Mouse (Mus musculus): ENCODE measurements around the gene Speer4f2. TPM values are rescaled to one million over a fixed set of nuclear protein-coding genes. Genes with fewer than 3 reads are reported as not detected.
"Not testable (repeated sequence)": the region's sequence is repeated elsewhere in the genome, so short reads cannot be mapped to it uniquely, and the experiment has no call there.

Speer4f2 gene
- not detected in 2 replicates for polyA plus RNA-seq (2014; fragmentation: Nextera tagmentation; extraction: Ambion mirVana)

DNA sequence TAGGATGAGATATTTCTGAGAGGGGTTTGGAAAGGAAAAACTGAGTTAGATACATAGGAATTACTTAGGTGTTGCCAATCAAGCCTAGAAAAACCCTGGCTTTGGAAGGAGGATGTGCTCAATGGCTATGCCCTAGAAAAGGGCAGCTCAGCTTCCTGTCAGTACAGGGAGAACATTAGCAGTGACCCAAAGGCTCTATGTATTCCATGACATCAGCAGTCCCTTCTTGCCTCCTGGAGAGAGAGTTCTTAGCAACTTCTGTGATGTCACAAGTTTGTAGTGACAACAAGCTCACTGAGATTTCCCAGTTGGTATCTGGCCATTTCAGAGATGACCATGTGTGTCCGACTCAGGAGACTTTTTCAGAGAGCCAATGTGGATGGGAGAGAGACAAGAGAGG is at the start of gene Speer4f2:
TSS of gene Speer4f2 (plus strand) at position 301 of the 400 bp plus-strand sequence.
- not testable (repeated sequence) for H3K36me3 ChIP-seq (ENCODE audit: control insufficient read depth, insufficient read depth, low read length); H3K4me3 ChIP-seq (ENCODE audit: low read depth, low read length); H3K9ac ChIP-seq (ENCODE audit: low read length); DNase-seq (ENCODE audit: low spot score); ATAC-seq; H3K27ac ChIP-seq (ENCODE audit: low read depth, low read length); H3K4me2 ChIP-seq (ENCODE audit: low read length); H3K4me1 ChIP-seq (ENCODE audit: control insufficient read depth, insufficient read depth, low read length); H3K9me3 ChIP-seq (replicated peaks; ENCODE audit: control insufficient read depth, low read length); H3K27me3 ChIP-seq (replicated peaks; ENCODE audit: control insufficient read depth, insufficient read depth, low read length)
- 90% methylated on average over 1 of the region's 1 CpGs for WGBS

DNA sequence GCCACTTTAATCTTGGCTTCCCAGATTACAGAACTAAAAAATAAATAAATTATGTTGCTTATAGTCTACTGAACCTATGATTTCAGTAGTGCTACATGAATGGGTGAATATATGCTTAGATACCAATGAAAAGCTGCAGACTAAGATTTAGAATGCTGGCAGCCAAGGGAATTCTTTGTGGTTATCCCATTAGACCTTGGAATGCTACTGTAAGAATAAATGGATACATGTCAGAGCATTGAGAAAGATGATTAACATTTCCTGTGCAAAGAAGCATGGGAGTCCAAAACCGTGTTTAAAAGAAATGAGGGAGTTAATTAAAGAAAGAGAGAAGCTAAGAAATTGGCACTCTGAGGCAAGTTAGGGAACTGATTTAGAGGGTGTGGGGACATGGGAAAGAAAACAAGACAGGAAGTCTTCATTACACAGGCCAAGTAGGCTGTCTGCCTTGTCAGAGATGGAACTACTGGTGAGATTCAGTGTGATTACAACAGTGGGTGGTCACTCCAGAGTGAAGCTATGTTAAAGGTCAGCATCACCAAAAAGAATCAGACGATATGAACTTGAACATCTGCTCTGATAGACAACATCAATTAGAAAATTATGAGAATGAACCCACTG is 43.9 kb upstream of the Speer4f2 start:
- Histone ChIP-seq H3K4me2 (ENCODE audit: low read length) (no peak overlapping the region), H3K27ac (ENCODE audit: low read depth, low read length) (no peak overlapping the region), H3K27me3 (replicated peaks; ENCODE audit: control insufficient read depth, insufficient read depth, low read length) (no peaks in the 10 kb centered on the region), H3K4me3 (ENCODE audit: low read depth, low read length) (no peak overlapping the region), H3K9me3 (replicated peaks; ENCODE audit: control insufficient read depth, low read length) (no peaks in the 10 kb centered on the region), H3K4me1 (ENCODE audit: control insufficient read depth, insufficient read depth, low read length) (no peaks in the 10 kb centered on the region), H3K9ac (ENCODE audit: low read length) (no peak overlapping the region), H3K36me3 (ENCODE audit: control insufficient read depth, insufficient read depth, low read length) (no peaks in the 10 kb centered on the region)
- no peak for ATAC-seq
- 68% methylated on average over 2 of the region's 2 CpGs for WGBS
- DNase-seq (ENCODE audit: low spot score) = no peak

DNA sequence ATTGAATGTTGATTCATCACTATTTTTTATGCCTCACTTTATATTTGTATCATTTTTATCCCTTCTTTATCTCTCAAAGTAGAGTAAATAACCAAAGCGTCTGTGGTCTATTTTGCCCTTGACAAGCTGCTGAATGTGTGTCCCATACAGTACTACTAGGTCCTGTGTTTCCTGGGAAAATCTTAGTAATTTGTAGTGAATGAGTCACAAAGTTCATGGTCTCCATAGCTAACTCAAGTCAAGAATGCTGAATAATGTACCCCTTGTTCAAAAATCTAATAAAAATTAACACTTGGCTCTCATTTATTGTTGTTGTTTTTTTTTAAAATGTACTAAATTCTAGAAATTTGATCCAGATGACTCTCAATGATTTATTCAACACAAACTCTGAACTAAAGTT is 38.1 kb upstream of the Speer4f2 start:
- Histone ChIP-seq H3K4me1 (ENCODE audit: control insufficient read depth, insufficient read depth, low read length) (no peaks in the 10 kb centered on the region), H3K9ac (ENCODE audit: low read length) (no peak overlapping the region), H3K4me3 (ENCODE audit: low read depth, low read length) (no peak overlapping the region), H3K9me3 (replicated peaks; ENCODE audit: control insufficient read depth, low read length) (no peaks in the 10 kb centered on the region), H3K27ac (ENCODE audit: low read depth, low read length) (no peak overlapping the region), H3K36me3 (ENCODE audit: control insufficient read depth, insufficient read depth, low read length) (no peaks in the 10 kb centered on the region), H3K27me3 (replicated peaks; ENCODE audit: control insufficient read depth, insufficient read depth, low read length) (no peaks in the 10 kb centered on the region), H3K4me2 (ENCODE audit: low read length) (no peak overlapping the region)
- ATAC-seq (no peak), DNase-seq (ENCODE audit: low spot score) (no peak)
- WGBS = 93% methylated on average over 1 of the region's 1 CpGs

DNA sequence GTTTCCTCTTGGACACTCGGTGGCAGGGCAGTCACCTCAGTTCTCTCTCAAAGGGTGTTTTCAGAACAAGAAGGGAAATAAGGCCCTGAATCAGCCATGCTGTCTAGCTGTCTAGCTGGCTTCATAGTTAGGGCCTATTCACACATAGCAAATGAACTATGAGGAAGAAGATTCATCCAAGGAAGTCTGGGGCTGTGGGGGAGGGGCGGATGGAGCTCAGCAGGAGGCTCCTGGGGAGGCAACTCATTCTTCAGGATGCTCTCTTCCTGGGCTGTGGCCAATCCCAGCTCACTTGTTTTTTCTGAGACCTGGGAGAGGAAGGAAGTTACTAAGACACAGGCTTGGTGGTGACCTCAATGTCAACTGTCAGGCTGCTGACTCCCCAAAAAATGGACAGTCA is 27.2 kb upstream of the Speer4f2 start:
- not testable (repeated sequence) for H3K9me3 ChIP-seq (replicated peaks; ENCODE audit: control insufficient read depth, low read length); H3K4me2 ChIP-seq (ENCODE audit: low read length); DNase-seq (ENCODE audit: low spot score); H3K27ac ChIP-seq (ENCODE audit: low read depth, low read length); H3K4me1 ChIP-seq (ENCODE audit: control insufficient read depth, insufficient read depth, low read length); H3K9ac ChIP-seq (ENCODE audit: low read length); H3K27me3 ChIP-seq (replicated peaks; ENCODE audit: control insufficient read depth, insufficient read depth, low read length); H3K4me3 ChIP-seq (ENCODE audit: low read depth, low read length); H3K36me3 ChIP-seq (ENCODE audit: control insufficient read depth, insufficient read depth, low read length); ATAC-seq
- 73% methylated on average over 2 of the region's 2 CpGs for WGBS

DNA sequence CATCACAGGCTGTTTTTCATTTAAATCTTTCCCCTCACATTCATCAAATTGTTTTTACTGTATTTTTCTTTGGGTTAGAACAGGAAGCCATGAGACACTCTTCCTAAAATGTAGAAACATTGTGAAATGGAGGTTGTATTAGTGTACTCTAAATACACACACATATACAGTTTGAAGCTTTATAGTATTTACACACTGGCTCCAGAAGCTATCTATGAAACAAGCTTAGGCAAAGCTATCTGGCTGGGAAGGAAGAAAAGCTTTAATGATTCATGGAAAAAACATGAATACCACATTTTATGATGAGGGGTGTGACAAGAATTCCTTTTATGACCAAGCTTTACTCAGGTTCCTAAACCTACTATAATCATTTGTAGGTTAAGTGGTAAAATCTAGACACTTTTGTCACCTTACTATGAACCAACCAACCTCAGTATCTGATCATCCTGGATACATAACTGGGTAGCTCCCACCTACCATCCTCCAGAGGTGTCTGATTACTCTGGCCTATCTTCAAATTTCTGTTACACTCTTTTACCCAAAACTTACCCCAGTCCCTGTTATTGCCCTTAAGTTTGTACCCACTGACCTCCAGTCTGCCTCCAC is 13.5 kb upstream of the Speer4f2 start:
- Histone ChIP-seq H3K4me2 (ENCODE audit: low read length) (no peak overlapping the region), H3K9ac (ENCODE audit: low read length) (no peak overlapping the region), H3K27ac (ENCODE audit: low read depth, low read length) (no peak overlapping the region), H3K4me3 (ENCODE audit: low read depth, low read length) (no peak overlapping the region), H3K36me3 (ENCODE audit: control insufficient read depth, insufficient read depth, low read length) (no peaks in the 10 kb centered on the region), H3K4me1 (ENCODE audit: control insufficient read depth, insufficient read depth, low read length) (no peaks in the 10 kb centered on the region), H3K27me3 (replicated peaks; ENCODE audit: control insufficient read depth, insufficient read depth, low read length) (no peaks in the 10 kb centered on the region), H3K9me3 (replicated peaks; ENCODE audit: control insufficient read depth, low read length) (no peaks in the 10 kb centered on the region)
- no peak for ATAC-seq
- no peak for DNase-seq (ENCODE audit: low spot score)

DNA sequence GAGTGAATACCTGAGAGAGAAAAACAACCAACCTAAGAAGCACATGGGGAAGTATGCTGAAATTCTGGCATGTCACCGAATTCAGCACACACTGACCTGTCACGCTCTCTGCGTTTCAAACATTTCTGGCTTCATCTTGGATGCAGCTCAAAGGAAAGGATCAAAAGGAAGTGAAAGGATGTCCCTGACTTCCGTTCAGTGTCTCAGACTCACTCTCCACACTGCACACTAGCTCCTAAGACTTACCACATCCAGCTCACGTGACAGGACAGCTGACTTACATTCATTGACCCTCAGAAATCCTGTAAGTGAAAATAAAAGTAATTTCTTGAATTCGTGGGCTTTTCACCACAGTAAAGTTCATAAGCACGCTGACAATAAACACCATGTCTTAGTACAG is 16.9 kb downstream of the Speer4f2 start:
- H3K9me3 ChIP-seq (replicated peaks; ENCODE audit: control insufficient read depth, low read length) = no peaks in the 10 kb centered on the region
- no peaks in the 10 kb centered on the region for H3K36me3 ChIP-seq (ENCODE audit: control insufficient read depth, insufficient read depth, low read length)
- H3K27me3 ChIP-seq (replicated peaks; ENCODE audit: control insufficient read depth, insufficient read depth, low read length) = no peaks in the 10 kb centered on the region
- no peak overlapping the region for H3K4me3 ChIP-seq (ENCODE audit: low read depth, low read length)
- no peak for ATAC-seq
- 77% methylated on average over 7 of the region's 7 CpGs for WGBS
- no peak for DNase-seq (ENCODE audit: low spot score)
- H3K27ac ChIP-seq (ENCODE audit: low read depth, low read length) = no peak overlapping the region
- no peaks in the 10 kb centered on the region for H3K4me1 ChIP-seq (ENCODE audit: control insufficient read depth, insufficient read depth, low read length)
- no peak overlapping the region for H3K9ac ChIP-seq (ENCODE audit: low read length)
- H3K4me2 ChIP-seq (ENCODE audit: low read length) = no peak overlapping the region

DNA sequence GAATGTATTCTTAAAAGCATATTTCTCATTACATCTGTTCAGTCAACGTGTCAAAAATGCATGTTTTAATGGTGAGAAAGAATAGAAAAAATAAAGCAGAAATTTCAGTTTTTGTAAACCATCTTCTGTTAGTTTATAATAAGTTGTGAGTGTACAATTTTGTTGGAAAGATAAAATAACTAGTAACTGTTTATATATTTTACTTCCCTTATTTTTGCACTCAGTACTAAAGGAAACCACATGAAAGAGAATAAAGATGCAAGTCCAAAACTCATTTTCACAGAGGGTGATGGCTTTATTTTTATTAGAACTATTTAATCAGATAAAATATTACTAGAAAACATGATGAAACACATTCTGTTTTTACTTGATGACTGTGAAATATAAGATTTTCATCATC is 18.2 kb downstream of the Speer4f2 start:
- ATAC-seq (no peak), DNase-seq (ENCODE audit: low spot score) (no peak)
- Histone ChIP-seq H3K27ac (ENCODE audit: low read depth, low read length) (no peak overlapping the region), H3K4me1 (ENCODE audit: control insufficient read depth, insufficient read depth, low read length) (no peaks in the 10 kb centered on the region), H3K27me3 (replicated peaks; ENCODE audit: control insufficient read depth, insufficient read depth, low read length) (no peaks in the 10 kb centered on the region), H3K9me3 (replicated peaks; ENCODE audit: control insufficient read depth, low read length) (no peaks in the 10 kb centered on the region), H3K4me3 (ENCODE audit: low read depth, low read length) (no peak overlapping the region), H3K9ac (ENCODE audit: low read length) (no peak overlapping the region), H3K4me2 (ENCODE audit: low read length) (no peak overlapping the region), H3K36me3 (ENCODE audit: control insufficient read depth, insufficient read depth, low read length) (no peaks in the 10 kb centered on the region)
- WGBS = 75% methylated on average over 1 of the region's 1 CpGs

DNA sequence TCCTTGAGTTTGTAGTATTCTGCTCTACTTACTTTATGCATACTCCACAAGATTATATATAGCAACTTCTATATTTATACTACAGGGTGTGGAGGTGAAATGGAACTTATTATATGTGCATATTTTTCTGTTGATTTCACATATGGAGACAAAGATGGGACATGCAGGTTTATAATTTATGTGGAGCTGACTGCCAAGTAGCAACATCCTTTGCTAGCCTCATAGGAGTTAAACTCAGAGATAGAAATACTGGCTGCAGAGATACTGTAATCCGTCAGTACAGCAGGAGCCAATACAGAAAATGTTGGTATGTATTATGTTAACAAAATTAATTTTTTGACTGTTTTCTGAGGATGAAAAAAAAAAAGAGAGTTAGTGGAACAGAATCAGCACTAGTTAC is 27.6 kb downstream of the Speer4f2 start:
- 92% methylated on average over 1 of the region's 1 CpGs for WGBS
- no peaks in the 10 kb centered on the region for H3K36me3 ChIP-seq (ENCODE audit: control insufficient read depth, insufficient read depth, low read length)
- no peak overlapping the region for H3K9ac ChIP-seq (ENCODE audit: low read length)
- DNase-seq (ENCODE audit: low spot score) (no peak), ATAC-seq (no peak)
- H3K27ac ChIP-seq (ENCODE audit: low read depth, low read length) = no peak overlapping the region
- H3K27me3 ChIP-seq (replicated peaks; ENCODE audit: control insufficient read depth, insufficient read depth, low read length) = no peaks in the 10 kb centered on the region
- no peak overlapping the region for H3K4me2 ChIP-seq (ENCODE audit: low read length)
- no peaks in the 10 kb centered on the region for H3K4me1 ChIP-seq (ENCODE audit: control insufficient read depth, insufficient read depth, low read length)
- H3K4me3 ChIP-seq (ENCODE audit: low read depth, low read length) = no peak overlapping the region
- H3K9me3 ChIP-seq (replicated peaks; ENCODE audit: control insufficient read depth, low read length) = no peaks in the 10 kb centered on the region

DNA sequence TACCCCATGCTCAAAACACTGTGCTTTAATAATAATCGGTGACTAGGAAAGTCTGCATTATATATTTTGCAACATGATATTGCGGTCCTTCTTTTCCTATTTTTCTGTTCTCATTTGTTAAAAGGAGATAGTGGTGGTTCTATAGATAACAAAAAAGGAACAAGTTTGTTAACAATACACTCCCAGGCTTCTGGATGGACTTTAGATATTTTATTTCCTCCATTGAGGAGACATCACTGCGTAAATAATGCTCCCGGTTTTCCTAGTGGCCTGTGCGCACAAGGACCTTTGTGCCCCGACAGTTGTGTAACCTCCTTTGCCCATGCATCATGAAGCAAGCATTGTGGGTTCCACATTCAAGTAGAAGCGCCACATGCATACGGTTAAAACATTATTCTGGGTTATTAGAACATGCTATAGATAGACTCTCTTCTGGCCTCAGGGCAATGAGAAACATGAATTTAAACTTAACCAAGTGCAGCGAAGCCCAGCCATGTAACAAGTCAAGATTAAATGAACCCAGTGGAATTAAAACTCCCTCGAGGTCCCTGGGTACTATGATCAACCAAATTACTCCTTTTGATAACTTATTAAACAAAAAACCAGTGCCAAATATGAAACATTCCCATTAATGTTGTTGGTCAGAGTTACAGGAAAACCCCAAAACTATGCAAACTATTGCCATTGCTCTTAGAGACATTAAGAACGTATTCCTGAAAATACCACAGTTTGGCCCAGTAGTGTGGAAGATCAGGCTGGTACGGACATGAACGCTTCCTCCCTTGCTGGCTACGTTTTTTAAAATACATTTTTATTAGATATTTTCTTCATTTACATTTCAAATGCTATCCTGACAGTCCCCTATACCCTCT is 28.5 kb downstream of the Speer4f2 start:
- no peak overlapping the region for H3K4me2 ChIP-seq (ENCODE audit: low read length)
- 90% methylated on average over 14 of the region's 14 CpGs for WGBS

More for the DNA sequence above, 28.5 kb downstream of the Speer4f2 start:
- Histone ChIP-seq H3K27ac (ENCODE audit: low read depth, low read length) (no peak overlapping the region), H3K36me3 (ENCODE audit: control insufficient read depth, insufficient read depth, low read length) (no peaks in the 10 kb centered on the region), H3K9me3 (replicated peaks; ENCODE audit: control insufficient read depth, low read length) (no peaks in the 10 kb centered on the region), H3K9ac (ENCODE audit: low read length) (no peak overlapping the region), H3K4me1 (ENCODE audit: control insufficient read depth, insufficient read depth, low read length) (no peaks in the 10 kb centered on the region), H3K27me3 (replicated peaks; ENCODE audit: control insufficient read depth, insufficient read depth, low read length) (no peaks in the 10 kb centered on the region), H3K4me3 (ENCODE audit: low read depth, low read length) (no peak overlapping the region)
- no peak for DNase-seq (ENCODE audit: low spot score)
- ATAC-seq = no peak
